Mouse (Mus musculus): ENCODE results near the gene Gm49392. TPM values are rescaled to one million over a fixed set of nuclear protein-coding genes. Genes with fewer than 3 reads are reported as not detected.
"Not testable (repeated sequence)": the region's sequence is repeated elsewhere in the genome, so short reads cannot be mapped to it uniquely, and the experiment has no call there.

Gene Gm49392
- polyA plus RNA-seq (2014; fragmentation: Nextera tagmentation; extraction: Ambion mirVana), result 0.16 TPM in 1 of 2 replicates, not detected in the other

DNA sequence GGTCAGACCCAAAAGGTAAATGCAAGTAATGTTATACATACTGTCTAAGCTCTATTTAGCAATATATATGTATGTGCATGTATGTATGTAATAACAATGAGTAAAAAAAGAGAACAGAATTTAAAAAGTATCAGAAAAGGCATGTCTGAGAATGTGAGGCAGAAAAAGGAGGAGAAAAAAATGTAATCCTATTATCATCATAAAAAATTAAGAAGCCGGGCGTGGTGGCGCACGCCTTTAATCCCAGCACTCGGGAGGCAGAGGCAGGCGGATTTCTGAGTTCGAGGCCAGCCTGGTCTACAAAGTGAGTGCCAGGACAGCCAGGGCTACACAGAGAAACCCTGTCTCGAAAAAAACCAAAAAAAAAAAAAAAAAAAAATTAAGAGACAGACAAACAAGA, at the start of gene Gm49392:
TSS of gene Gm49392 (minus strand) at position 101 of the 400 bp plus-strand sequence.
- not testable (repeated sequence) for H3K4me2 ChIP-seq; H3K4me1 ChIP-seq (ENCODE audit: control insufficient read depth, insufficient read depth, low read length); H3K4me3 ChIP-seq (ENCODE audit: low read depth, low read length); H3K36me3 ChIP-seq (ENCODE audit: control insufficient read depth, insufficient read depth, low read length); DNase-seq (ENCODE audit: low spot score, missing footprints); H3K9ac ChIP-seq (ENCODE audit: low read length); H3K27ac ChIP-seq (ENCODE audit: low read depth, low read length); ATAC-seq (ENCODE audit: low FRiP score); H3K9me3 ChIP-seq (ENCODE audit: control insufficient read depth, low read length); H3K27me3 ChIP-seq (ENCODE audit: control insufficient read depth, insufficient read depth, low read length)
- WGBS, result 74% methylated on average over 8 of the region's 8 CpGs

GRCm38 (mm10) chr13:60941884-60942283, 45.2 kb upstream of the Gm49392 start, which contains the start of gene Tpbpa:
Gene Tpbpa, minus strand, starts transcription at chr13:60941984.
- H3K9me3 ChIP-seq (ENCODE audit: control insufficient read depth, low read length); H3K27ac ChIP-seq (ENCODE audit: low read depth, low read length); H3K27me3 ChIP-seq (ENCODE audit: control insufficient read depth, insufficient read depth, low read length); H3K9ac ChIP-seq (ENCODE audit: low read length); H3K4me2 ChIP-seq; H3K4me3 ChIP-seq (ENCODE audit: low read depth, low read length); H3K4me1 ChIP-seq (ENCODE audit: control insufficient read depth, insufficient read depth, low read length); ATAC-seq (ENCODE audit: low FRiP score); DNase-seq (ENCODE audit: low spot score, missing footprints); H3K36me3 ChIP-seq (ENCODE audit: control insufficient read depth, insufficient read depth, low read length): not testable (repeated sequence)
- 74% methylated on average over 3 of the region's 3 CpGs for WGBS

GRCm38 (mm10) chr13:60936500-60936901, 39.8 kb upstream of the Gm49392 start, which contains the start of the genes Gm49391 and Ctla2a:
Gene Gm49391, minus strand, starts transcription at chr13:60936571.
Gene Ctla2a, minus strand, starts transcription at chr13:60936625.
- Histone ChIP-seq H3K4me1 (ENCODE audit: control insufficient read depth, insufficient read depth, low read length) (no peaks in the 10 kb centered on the region), H3K4me3 (ENCODE audit: low read depth, low read length) (no peak within 1 kb of the TSS), H3K4me2 (no peak within 1 kb of the TSS), H3K9me3 (ENCODE audit: control insufficient read depth, low read length) (peaks cover 3% of the 10 kb centered on the region; the same call in 1 of the 2 replicates), H3K27ac (ENCODE audit: low read depth, low read length) (no peak within 1 kb of the TSS), H3K36me3 (ENCODE audit: control insufficient read depth, insufficient read depth, low read length) (no peaks in the 10 kb centered on the region), H3K9ac (ENCODE audit: low read length) (no peak within 1 kb of the TSS), H3K27me3 (ENCODE audit: control insufficient read depth, insufficient read depth, low read length) (no peaks in the 10 kb centered on the region)
- DNase-seq (ENCODE audit: low spot score, missing footprints) (no peak), ATAC-seq (ENCODE audit: low FRiP score) (no peak)
- WGBS, result 69% methylated on average over 5 of the region's 5 CpGs

- H3K4me2 ChIP-seq; H3K4me3 ChIP-seq (ENCODE audit: low read depth, low read length); H3K9ac ChIP-seq (ENCODE audit: low read length); ATAC-seq (ENCODE audit: low FRiP score); H3K4me1 ChIP-seq (ENCODE audit: control insufficient read depth, insufficient read depth, low read length); H3K9me3 ChIP-seq (ENCODE audit: control insufficient read depth, low read length); DNase-seq (ENCODE audit: low spot score, missing footprints); H3K27me3 ChIP-seq (ENCODE audit: control insufficient read depth, insufficient read depth, low read length); H3K36me3 ChIP-seq (ENCODE audit: control insufficient read depth, insufficient read depth, low read length); H3K27ac ChIP-seq (ENCODE audit: low read depth, low read length): not testable (repeated sequence)
- 88% methylated on average over 2 of the region's 2 CpGs for WGBS
These were observed 38.8 kb upstream of the Gm49392 start, which contains the start of gene Gm49393 for GRCm38 (mm10) chr13:60935490-60935889. Gene Gm49393, minus strand, starts transcription at chr13:60935590.

DNA sequence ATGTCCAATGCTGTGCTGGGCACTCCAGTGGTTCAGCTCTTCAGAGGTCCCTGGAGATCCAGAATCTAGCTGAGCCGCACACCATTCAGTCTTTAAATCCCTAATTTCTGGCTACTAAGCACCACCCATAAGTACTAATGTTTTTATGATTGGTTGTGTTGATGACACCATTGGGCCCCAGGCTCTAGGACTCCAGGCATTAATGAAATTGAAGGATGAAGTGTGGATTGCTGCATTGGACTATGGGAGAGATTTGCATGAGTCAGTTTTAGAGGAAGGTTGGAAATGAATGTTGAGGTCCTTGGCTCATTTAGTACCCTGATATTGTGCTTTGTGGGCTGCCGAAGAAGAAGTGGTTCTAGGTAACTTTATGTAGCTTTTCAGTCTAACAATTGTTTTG, 8.1 kb upstream of the Gm49392 start, which contains the start of gene Tpbpb:
TSS of gene Tpbpb (minus strand) at position 101 of the 400 bp plus-strand sequence.
- H3K27me3 ChIP-seq (ENCODE audit: control insufficient read depth, insufficient read depth, low read length); DNase-seq (ENCODE audit: low spot score, missing footprints); H3K4me3 ChIP-seq (ENCODE audit: low read depth, low read length); H3K27ac ChIP-seq (ENCODE audit: low read depth, low read length); H3K4me2 ChIP-seq; H3K9ac ChIP-seq (ENCODE audit: low read length); H3K9me3 ChIP-seq (ENCODE audit: control insufficient read depth, low read length); H3K4me1 ChIP-seq (ENCODE audit: control insufficient read depth, insufficient read depth, low read length); H3K36me3 ChIP-seq (ENCODE audit: control insufficient read depth, insufficient read depth, low read length); ATAC-seq (ENCODE audit: low FRiP score): not testable (repeated sequence)
- 81% methylated on average over 2 of the region's 2 CpGs for WGBS

DNA sequence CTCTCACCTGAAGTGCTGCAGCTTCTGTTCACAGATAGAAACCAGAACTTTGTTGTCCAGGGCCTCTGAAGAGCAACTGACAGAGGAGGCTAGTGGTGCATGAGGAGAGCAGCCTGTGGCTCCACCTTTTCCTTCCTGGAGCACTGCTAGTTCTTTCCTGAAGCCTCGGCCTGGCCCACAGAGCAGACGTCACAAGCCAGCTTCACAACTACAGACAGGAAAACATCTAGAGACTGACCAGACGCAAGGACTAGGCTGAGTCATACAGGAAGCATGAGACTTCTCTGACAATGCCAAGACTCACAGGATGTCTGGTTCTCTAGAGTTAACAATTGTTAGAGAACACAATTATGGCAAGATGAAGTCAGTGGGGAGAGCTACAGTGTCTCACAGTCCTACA, 634 bp upstream of the Gm49392 start, which contains the start of gene Ctla2b:
TSS of gene Ctla2b (minus strand) at position 120 of the 400 bp plus-strand sequence.
- Histone ChIP-seq H3K27ac (ENCODE audit: low read depth, low read length) (no peak within 1 kb of the TSS), H3K9ac (ENCODE audit: low read length) (no peak within 1 kb of the TSS), H3K27me3 (ENCODE audit: control insufficient read depth, insufficient read depth, low read length) (no peaks in the 10 kb centered on the region), H3K9me3 (ENCODE audit: control insufficient read depth, low read length) (no peaks in the 10 kb centered on the region; the same call in 1 of the 2 replicates), H3K4me3 (ENCODE audit: low read depth, low read length) (no peak within 1 kb of the TSS), H3K4me2 (no peak within 1 kb of the TSS), H3K36me3 (ENCODE audit: control insufficient read depth, insufficient read depth, low read length) (no peaks in the 10 kb centered on the region), H3K4me1 (ENCODE audit: control insufficient read depth, insufficient read depth, low read length) (no peaks in the 10 kb centered on the region)
- 86% methylated on average over 3 of the region's 3 CpGs for WGBS
- DNase-seq (ENCODE audit: low spot score, missing footprints) (no peak), ATAC-seq (ENCODE audit: low FRiP score) (no peak)

GRCm38 (mm10) chr13:60895406-60896160, 1.1 kb downstream of the Gm49392 start:
- Histone ChIP-seq H3K4me3 (ENCODE audit: low read depth, low read length) (no peak overlapping the region), H3K4me2 (no peak overlapping the region), H3K27me3 (ENCODE audit: control insufficient read depth, insufficient read depth, low read length) (no peaks in the 10 kb centered on the region), H3K4me1 (ENCODE audit: control insufficient read depth, insufficient read depth, low read length) (no peaks in the 10 kb centered on the region), H3K9me3 (ENCODE audit: control insufficient read depth, low read length) (no peaks in the 10 kb centered on the region; the same call in 1 of the 2 replicates), H3K27ac (ENCODE audit: low read depth, low read length) (no peak overlapping the region), H3K9ac (ENCODE audit: low read length) (no peak overlapping the region), H3K36me3 (ENCODE audit: control insufficient read depth, insufficient read depth, low read length) (no peaks in the 10 kb centered on the region)
- no peak for ATAC-seq (ENCODE audit: low FRiP score)
- DNase-seq (ENCODE audit: low spot score, missing footprints), result no peak

DNA sequence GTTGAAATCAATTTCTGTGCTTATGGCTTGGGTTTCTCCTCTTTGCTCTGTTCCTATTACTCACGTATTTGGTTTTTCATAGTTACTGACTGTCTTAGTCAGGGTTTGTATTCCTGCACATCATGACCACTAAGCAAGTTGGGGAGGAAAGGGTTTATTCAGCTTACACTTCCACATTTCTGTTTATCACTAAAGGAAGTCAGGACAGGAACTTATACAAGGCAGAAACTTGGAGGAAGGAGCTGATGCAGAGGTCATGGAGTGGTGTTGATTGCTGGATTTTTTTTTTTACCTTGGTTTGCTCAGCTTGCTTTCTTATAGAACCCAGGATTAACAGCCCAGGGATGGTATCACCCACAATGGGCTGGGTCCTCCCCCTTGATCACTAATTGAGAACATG, 4.4 kb downstream of the Gm49392 start:
- Histone ChIP-seq H3K9ac (ENCODE audit: low read length) (no peak overlapping the region), H3K27me3 (ENCODE audit: control insufficient read depth, insufficient read depth, low read length) (no peaks in the 10 kb centered on the region), H3K9me3 (ENCODE audit: control insufficient read depth, low read length) (no peaks in the 10 kb centered on the region; the same call in 1 of the 2 replicates), H3K36me3 (ENCODE audit: control insufficient read depth, insufficient read depth, low read length) (no peaks in the 10 kb centered on the region), H3K4me1 (ENCODE audit: control insufficient read depth, insufficient read depth, low read length) (no peaks in the 10 kb centered on the region), H3K4me2 (no peak overlapping the region), H3K27ac (ENCODE audit: low read depth, low read length) (no peak overlapping the region), H3K4me3 (ENCODE audit: low read depth, low read length) (no peak overlapping the region)
- no peak for DNase-seq (ENCODE audit: low spot score, missing footprints)
- ATAC-seq (ENCODE audit: low FRiP score), result no peak
- 86% methylated on average over 1 of the region's 1 CpGs for WGBS

DNA sequence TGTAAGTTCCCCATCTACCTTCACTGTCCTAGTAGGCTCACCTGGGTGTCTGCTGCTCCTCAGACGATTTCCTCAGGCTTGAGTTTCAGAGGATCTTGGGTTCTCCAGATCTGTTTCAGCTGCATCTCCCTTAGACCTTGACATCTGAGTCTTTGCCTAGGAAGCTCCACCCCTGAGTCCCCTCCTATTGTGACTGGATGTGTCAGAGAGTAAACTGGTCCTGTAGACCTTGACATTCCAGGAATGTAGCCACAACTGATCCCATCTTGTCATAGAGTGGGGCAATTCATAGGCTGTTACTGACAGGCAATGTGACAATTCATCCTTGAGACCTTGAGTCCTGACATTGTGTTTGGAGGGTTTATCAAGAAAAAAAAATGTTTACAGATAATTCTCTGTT, 32.4 kb downstream of the Gm49392 start, which contains the start of gene 4930486L24Rik:
TSS of gene 4930486L24Rik (minus strand) at position 195 of the 400 bp plus-strand sequence.
- Histone ChIP-seq H3K4me2 (no peak within 1 kb of the TSS), H3K36me3 (ENCODE audit: control insufficient read depth, insufficient read depth, low read length) (no peaks in the 10 kb centered on the region), H3K4me3 (ENCODE audit: low read depth, low read length) (no peak within 1 kb of the TSS), H3K9me3 (ENCODE audit: control insufficient read depth, low read length) (no peaks in the 10 kb centered on the region), H3K27me3 (ENCODE audit: control insufficient read depth, insufficient read depth, low read length) (no peaks in the 10 kb centered on the region), H3K4me1 (ENCODE audit: control insufficient read depth, insufficient read depth, low read length) (no peaks in the 10 kb centered on the region), H3K9ac (ENCODE audit: low read length) (no peak within 1 kb of the TSS), H3K27ac (ENCODE audit: low read depth, low read length) (no peak within 1 kb of the TSS)
- DNase-seq (ENCODE audit: low spot score, missing footprints), result no peak
- no peak for ATAC-seq (ENCODE audit: low FRiP score)
- 89% methylated on average over 1 of the region's 1 CpGs for WGBS

All from midbrain, embryonic 11.5 days (tissue).